Mouse (Mus musculus) liver, postnatal 0 days (tissue): ENCODE measurements around the gene Nhsl1.

Source experiments
- CTCF ChIP-seq: sonication (generic); IDR thresholded peaks from 2 replicates; pipeline ENCODE4 v1.5.1; 2016; ENCODE audit warnings: antibody characterized with exemption, low read depth
- EP300 ChIP-seq: IDR thresholded peaks from 2 replicates; pipeline ENCODE4 v1.6.1; 2016; ENCODE audit warnings: antibody characterized with exemption, low read depth, mild to moderate bottlenecking

- no peak for TF ChIP-seq CTCF
- no peak for TF ChIP-seq EP300
These were observed 22.1 kb downstream of the Nhsl1 start for GRCm38 (mm10) chr10:18340930-18341329.
